Mouse (Mus musculus) midbrain, embryonic 12.5 days (tissue): ENCODE data around the gene Mapk11. TPM values are rescaled to one million over a fixed set of nuclear protein-coding genes. Genes with fewer than 3 reads are reported as not detected.

Experiments used
- ATAC-seq: fragments of 200-750 bp; cut with Nextera tagmentation; 2 replicates; pipeline ENCODE4 v1.8.0; 2017; ENCODE audit warnings: low read depth, moderate TSS enrichment, moderate library complexity; ENCODE audit not compliant: low FRiP score
- H3K27ac ChIP-seq: fragments of 300-500 bp; sonication (generic); replicated peaks from 2 replicates; pipeline ENCODE4 v1.5.1; 2016; ENCODE audit warnings: mild to moderate bottlenecking
- H3K27me3 ChIP-seq: fragments of 300-500 bp; sonication (generic); 2 replicates; pipeline ENCODE4 v1.6.1; 2016; ENCODE audit warnings: mild to moderate bottlenecking
- H3K36me3 ChIP-seq: fragments of 300-500 bp; sonication (generic); 2 replicates; pipeline ENCODE4 v1.6.1; 2016
- H3K4me1 ChIP-seq: fragments of 300-500 bp; sonication (generic); 2 replicates; pipeline ENCODE4 v1.6.1; 2016
- H3K4me2 ChIP-seq: fragments of 300-500 bp; sonication (generic); replicated peaks from 2 replicates; pipeline ENCODE4 v1.6.1; 2016; ENCODE audit warnings: mild to moderate bottlenecking, moderate library complexity
- H3K4me3 ChIP-seq: fragments of 300-500 bp; sonication (generic); 2 replicates; pipeline ENCODE4 v1.5.1; 2016; ENCODE audit warnings: mild to moderate bottlenecking
- H3K9ac ChIP-seq: fragments of 300-500 bp; sonication (generic); replicated peaks from 2 replicates; pipeline ENCODE4 v1.6.1; 2016; ENCODE audit warnings: mild to moderate bottlenecking, moderate library complexity
- H3K9me3 ChIP-seq: fragments of 300-500 bp; sonication (generic); 2 replicates; pipeline ENCODE4 v1.6.1; 2016; ENCODE audit warnings: mild to moderate bottlenecking
- WGBS: fragments of 180-500 bp; shearing (Covaris S2); methylation state at CpG from one replicate; pipeline ENCODE4 v1.1.7; 2016; 5-methylcytosine and 5-hydroxymethylcytosine counted together
- polyA plus RNA-seq: library from polyadenylated mRNA; unstranded; fragments of >200 nt; fragmentation: Nextera tagmentation; extraction: Ambion mirVana; gene quantifications from 2 replicates; pipeline ENCODE4 v1.2.1, GENCODE M21; 2016

The Mapk11 gene
- 45.7 and 50.2 TPM in 2 replicates for polyA plus RNA-seq

GRCm38 (mm10) chr15:89149271-89150040 lies at the start of gene Mapk11:
Mapk11 (minus strand) TSS chr15:89149628.
- Histone ChIP-seq H3K36me3 (peaks cover 27% of the 10 kb centered on the region), H3K9ac (peak within 1 kb of the TSS; percentile 95), H3K4me1 (peaks cover 48% of the 10 kb centered on the region), H3K4me2 (peak within 1 kb of the TSS; percentile 78), H3K4me3 (peak within 1 kb of the TSS; percentile 82), H3K27ac (peak within 1 kb of the TSS; percentile 90), H3K27me3 (peaks cover 12% of the 10 kb centered on the region), H3K9me3 (no peaks in the 10 kb centered on the region)
- ATAC-seq, result peak; percentile 70
- under 1% methylated on average over 51 of the region's 61 CpGs for WGBS

GRCm38 (mm10) chr15:89197056-89197455 lies 47.6 kb upstream of the Mapk11 start:
- 75% methylated on average over 15 of the region's 15 CpGs for WGBS
- Histone ChIP-seq H3K9ac (peak overlapping the region; percentile 99), H3K4me3 (peak overlapping the region; percentile 89), H3K9me3 (no peaks in the 10 kb centered on the region), H3K4me1 (peaks cover 16% of the 10 kb centered on the region), H3K27ac (peak overlapping the region; percentile 96), H3K27me3 (no peaks in the 10 kb centered on the region), H3K36me3 (no peaks in the 10 kb centered on the region), H3K4me2 (peak overlapping the region; percentile 64)
- ATAC-seq, result no peak

GRCm38 (mm10) chr15:89196313-89196706 lies 46.9 kb upstream of the Mapk11 start, which contains the start of gene Dennd6b:
Dennd6b (minus strand) TSS chr15:89196496.
- no peaks in the 10 kb centered on the region for H3K9me3 ChIP-seq
- H3K9ac ChIP-seq, result peak within 1 kb of the TSS; percentile 99
- peaks cover under 1% of the 10 kb centered on the region; the same call in 1 of the 2 replicates for H3K36me3 ChIP-seq
- peak; percentile 98 for ATAC-seq
- H3K4me3 ChIP-seq, result peak within 1 kb of the TSS; percentile 89
- no peaks in the 10 kb centered on the region for H3K27me3 ChIP-seq
- WGBS, result 0% methylated on average over 38 of the region's 38 CpGs
- peak within 1 kb of the TSS; percentile 64 for H3K4me2 ChIP-seq
- peaks cover 16% of the 10 kb centered on the region for H3K4me1 ChIP-seq
- peak within 1 kb of the TSS; percentile 96 for H3K27ac ChIP-seq

GRCm38 (mm10) chr15:89195690-89196312 lies 46.4 kb upstream of the Mapk11 start:
- Histone ChIP-seq H3K27ac (peak overlapping the region; percentile 96), H3K9me3 (no peaks in the 10 kb centered on the region), H3K27me3 (no peaks in the 10 kb centered on the region), H3K4me3 (peak overlapping the region; percentile 89), H3K9ac (peak overlapping the region; percentile 99), H3K4me2 (peak overlapping the region; percentile 64), H3K4me1 (peaks cover 16% of the 10 kb centered on the region), H3K36me3 (peaks cover 5% of the 10 kb centered on the region)
- WGBS, result under 1% methylated on average over 25 of the region's 25 CpGs
- peak; percentile 92 for ATAC-seq

GRCm38 (mm10) chr15:89195261-89195681 lies 45.8 kb upstream of the Mapk11 start:
- Histone ChIP-seq H3K27ac (peak overlapping the region; percentile 96), H3K4me3 (peak overlapping the region; percentile 89), H3K4me1 (peaks cover 16% of the 10 kb centered on the region), H3K4me2 (peak overlapping the region; percentile 64), H3K36me3 (peaks cover 9% of the 10 kb centered on the region), H3K27me3 (no peaks in the 10 kb centered on the region), H3K9ac (peak overlapping the region; percentile 99), H3K9me3 (no peaks in the 10 kb centered on the region)
- 21% methylated on average over 6 of the region's 6 CpGs for whole genome bisulfite sequencing
- ATAC-seq, result no peak

- Histone ChIP-seq H3K4me2 (no peak overlapping the region), H3K4me1 (peaks cover 38% of the 10 kb centered on the region), H3K27ac (0 out of 2 replicates have a peak overlapping the region, but pooled peaks have one; percentile 39), H3K4me3 (no peak overlapping the region), H3K36me3 (peaks cover 51% of the 10 kb centered on the region), H3K9me3 (no peaks in the 10 kb centered on the region), H3K9ac (no peak overlapping the region), H3K27me3 (no peaks in the 10 kb centered on the region)
- ATAC-seq, result no peak
- 91% methylated on average over 5 of the region's 5 CpGs for WGBS
These were observed 35.5 kb upstream of the Mapk11 start for GRCm38 (mm10) chr15:89184937-89185227.

- H3K4me2 ChIP-seq, result no peak overlapping the region
- H3K9ac ChIP-seq, result no peak overlapping the region
- H3K27me3 ChIP-seq, result no peaks in the 10 kb centered on the region
- WGBS, result 37% methylated on average over 5 of the region's 5 CpGs
- H3K36me3 ChIP-seq, result peaks cover 46% of the 10 kb centered on the region
- H3K9me3 ChIP-seq, result no peaks in the 10 kb centered on the region
- H3K4me1 ChIP-seq, result peaks cover 43% of the 10 kb centered on the region
- no peak for ATAC-seq
- no peak overlapping the region for H3K4me3 ChIP-seq
- H3K27ac ChIP-seq, result peak overlapping the region; percentile 39; the same call in 1 of the 2 replicates
These were observed 34.9 kb upstream of the Mapk11 start for GRCm38 (mm10) chr15:89184141-89184936.

- H3K4me1 ChIP-seq, result peaks cover 58% of the 10 kb centered on the region
- H3K4me2 ChIP-seq, result no peak overlapping the region
- H3K27me3 ChIP-seq, result no peaks in the 10 kb centered on the region
- no peaks in the 10 kb centered on the region for H3K9me3 ChIP-seq
- no peak overlapping the region for H3K9ac ChIP-seq
- H3K36me3 ChIP-seq, result peaks cover 31% of the 10 kb centered on the region
- H3K4me3 ChIP-seq, result no peak overlapping the region
- no peak for ATAC-seq
- H3K27ac ChIP-seq, result peak overlapping the region; percentile 60; the same call in 1 of the 2 replicates
- WGBS, result 79% methylated on average over 5 of the region's 5 CpGs
These were observed 33.4 kb upstream of the Mapk11 start for GRCm38 (mm10) chr15:89182842-89183241.

- WGBS, result 42% methylated on average over 6 of the region's 6 CpGs
- H3K4me2 ChIP-seq, result 0 out of 2 replicates have a peak overlapping the region, but pooled peaks have one; percentile 5
- no peaks in the 10 kb centered on the region for H3K9me3 ChIP-seq
- no peak for ATAC-seq
- H3K4me1 ChIP-seq, result peaks cover 63% of the 10 kb centered on the region
- H3K27ac ChIP-seq, result peak overlapping the region; percentile 60; the same call in 1 of the 2 replicates
- no peak overlapping the region for H3K4me3 ChIP-seq
- H3K9ac ChIP-seq, result no peak overlapping the region
- no peaks in the 10 kb centered on the region for H3K27me3 ChIP-seq
- peaks cover 26% of the 10 kb centered on the region for H3K36me3 ChIP-seq
These were observed 32.9 kb upstream of the Mapk11 start for GRCm38 (mm10) chr15:89182328-89182741.

- ATAC-seq, result no peak
- Histone ChIP-seq H3K4me2 (peak overlapping the region; percentile 96; the same call in 1 of the 2 replicates), H3K27me3 (no peaks in the 10 kb centered on the region), H3K4me1 (peaks cover 69% of the 10 kb centered on the region), H3K27ac (peak overlapping the region; percentile 95; the same call in 1 of the 2 replicates), H3K9me3 (no peaks in the 10 kb centered on the region), H3K36me3 (peaks cover 20% of the 10 kb centered on the region), H3K9ac (no peak overlapping the region), H3K4me3 (no peak overlapping the region)
- WGBS, result 76% methylated on average over 10 of the region's 10 CpGs
These were observed 32.3 kb upstream of the Mapk11 start for GRCm38 (mm10) chr15:89181561-89182270.

GRCm38 (mm10) chr15:89180571-89181229 lies 31.3 kb upstream of the Mapk11 start, which contains the start of gene Plxnb2:
Plxnb2 (minus strand) TSS chr15:89180788.
- Histone ChIP-seq H3K36me3 (peaks cover 10% of the 10 kb centered on the region), H3K4me3 (peak within 1 kb of the TSS; percentile 83), H3K9me3 (no peaks in the 10 kb centered on the region), H3K4me2 (peak within 1 kb of the TSS; percentile 96), H3K27me3 (no peaks in the 10 kb centered on the region), H3K27ac (peak within 1 kb of the TSS; percentile 95), H3K9ac (peak within 1 kb of the TSS; percentile 93), H3K4me1 (peaks cover 80% of the 10 kb centered on the region)
- 0% methylated on average over 58 of the region's 72 CpGs for WGBS
- ATAC-seq, result peak; percentile 88
